Mouse (Mus musculus): ENCODE data around the gene Ccdc136. TPM values are rescaled to one million over a fixed set of nuclear protein-coding genes. Genes with fewer than 3 reads are reported as not detected.

Gene Ccdc136
- total and polyA plus RNA-seq, 3 experiments, result 1.2 to 3.9 (median 3.4) TPM

DNA sequence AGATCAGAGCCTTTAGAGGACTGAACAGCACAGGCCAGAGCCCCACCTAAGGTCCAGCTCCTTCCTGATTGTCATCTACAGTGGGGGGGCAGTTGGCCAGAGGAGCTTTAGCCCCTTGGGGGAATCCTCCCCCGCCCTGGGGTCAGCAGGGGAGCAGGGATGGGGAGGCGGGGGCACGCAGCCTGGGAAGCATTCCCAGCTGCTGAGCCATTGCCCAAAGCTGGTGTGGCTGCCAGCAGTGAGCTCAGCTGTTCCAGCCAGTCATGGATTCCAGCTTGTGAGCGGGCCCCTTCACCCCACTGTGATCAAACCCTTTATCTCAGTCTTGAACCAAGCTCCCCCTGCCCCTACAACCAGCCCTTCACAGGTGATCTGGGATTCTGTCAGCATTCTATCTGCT, 43.1 kb downstream of the Ccdc136 start:
- DNase-seq, result no peak

GRCm38 (mm10) chr6:29439789-29440188, 43.7 kb downstream of the Ccdc136 start:
- DNase-seq, result no peak

GRCm38 (mm10) chr6:29444773-29445172, 48.7 kb downstream of the Ccdc136 start:
- DNase-seq, result peak; percentile 40

GRCm38 (mm10) chr6:29445354-29445753, 49.2 kb downstream of the Ccdc136 start:
- DNase-seq, result no peak

- DNase-seq, result no peak
Measured at GRCm38 (mm10) chr6:29449858-29450257, 53.7 kb downstream of the Ccdc136 start.

GRCm38 (mm10) chr6:29450667-29451066, 54.6 kb downstream of the Ccdc136 start:
- no peak for DNase-seq

- DNase-seq, result no peak
Measured at GRCm38 (mm10) chr6:29461502-29461901, 65.4 kb downstream of the Ccdc136 start.

DNA sequence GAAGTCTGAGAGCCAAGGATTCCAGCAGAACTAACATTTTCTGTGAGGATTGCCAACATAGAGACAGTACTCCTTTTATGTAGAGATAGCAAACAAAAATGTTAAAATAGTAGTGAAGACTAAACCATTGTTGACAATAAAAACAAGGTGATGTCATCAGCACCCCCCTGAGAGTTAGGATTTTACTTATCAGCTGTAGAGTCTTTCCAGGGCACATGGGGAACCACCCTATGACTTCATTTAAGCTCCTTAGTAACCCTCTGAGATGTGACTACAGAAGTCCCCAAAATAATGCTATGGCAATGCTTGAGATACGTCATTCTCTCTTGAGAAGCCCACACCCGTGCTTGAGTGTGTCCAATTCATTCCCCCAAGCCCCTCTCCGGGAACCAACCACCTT, 67.3 kb downstream of the Ccdc136 start:
- DNase-seq, result no peak

DNA sequence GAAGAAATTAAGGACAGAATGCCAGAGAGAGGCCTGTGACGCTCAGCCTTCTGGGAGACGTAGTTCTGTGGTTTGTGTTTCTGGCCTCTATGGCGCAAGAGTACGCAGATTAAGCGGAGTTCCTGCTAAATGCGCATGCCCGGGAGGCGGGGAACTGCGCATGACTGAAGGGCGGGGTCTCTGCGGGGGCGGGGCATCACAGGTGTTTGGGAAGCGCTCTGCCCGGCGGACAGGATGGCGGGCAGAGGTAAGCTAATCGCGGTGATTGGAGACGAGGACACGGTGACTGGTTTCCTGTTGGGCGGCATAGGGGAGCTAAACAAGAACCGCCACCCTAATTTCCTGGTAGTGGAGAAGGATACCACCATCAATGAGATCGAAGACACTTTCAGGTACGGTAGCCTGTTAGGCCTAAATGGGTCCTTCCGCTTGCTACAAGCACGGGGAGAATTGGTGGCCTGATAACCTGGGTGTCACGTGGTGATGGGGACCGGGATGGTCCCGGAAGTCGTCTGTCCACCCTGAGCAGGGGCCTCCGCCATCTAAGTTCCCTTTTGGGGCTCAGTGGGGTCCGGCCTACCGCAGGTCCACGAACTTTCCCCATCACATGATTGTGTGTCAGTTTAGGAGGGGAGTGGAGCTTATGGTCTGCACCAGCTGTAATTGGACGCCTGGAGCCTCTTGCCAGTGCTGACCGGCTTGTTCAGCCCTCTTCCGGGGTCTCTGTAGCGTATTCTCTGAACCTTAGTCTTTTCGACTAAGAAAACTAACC, 71.7 kb downstream of the Ccdc136 start, which contains the start of gene Atp6v1f:
Atp6v1f (plus strand) TSS at position 136 of the 772 bp plus-strand sequence.
- DNase-seq, result peak; percentile 94

DNA sequence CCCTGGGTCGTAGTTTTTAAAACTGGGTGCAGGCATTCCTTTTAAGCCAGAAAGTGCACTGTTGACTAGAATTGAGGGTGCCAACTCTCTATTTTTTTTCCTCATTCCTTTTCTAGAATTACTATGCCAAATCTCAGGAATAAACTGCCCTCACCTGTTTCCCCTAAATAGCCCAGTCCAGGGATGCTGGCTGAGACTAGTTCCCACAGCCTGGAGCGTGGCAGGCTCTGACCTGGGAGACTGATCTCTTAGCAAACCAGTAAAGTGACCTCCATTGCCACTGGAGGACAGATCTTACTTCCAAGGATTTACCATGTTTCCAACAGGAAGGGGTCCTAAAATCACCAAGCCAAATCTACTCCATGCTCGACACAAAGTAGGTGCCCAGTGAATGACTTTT, 72.7 kb downstream of the Ccdc136 start:
- DNase-seq, result no peak

DNA sequence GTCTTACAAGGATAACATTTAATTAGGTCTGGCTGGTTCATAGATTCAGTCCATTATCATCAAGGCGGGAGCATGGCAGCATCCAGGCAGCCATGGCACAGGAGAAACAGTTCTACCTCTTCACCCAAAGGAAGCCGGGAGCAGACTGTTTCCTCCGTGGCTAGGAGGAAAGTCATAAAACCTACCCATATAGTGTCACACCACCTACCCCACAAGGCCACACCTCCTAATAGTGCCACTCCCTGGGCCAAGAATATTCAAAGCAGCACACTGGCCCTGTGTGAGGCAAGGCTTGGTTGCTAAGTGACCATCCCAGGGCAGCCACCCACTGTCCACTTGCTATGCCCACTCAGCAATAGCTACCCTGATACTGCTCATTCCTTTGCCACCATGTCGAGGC, 75.0 kb downstream of the Ccdc136 start, which contains the start of gene Atp6v1fnb:
Atp6v1fnb (plus strand) TSS at position 301 of the 400 bp plus-strand sequence.
- DNase-seq, result no peak

DNA sequence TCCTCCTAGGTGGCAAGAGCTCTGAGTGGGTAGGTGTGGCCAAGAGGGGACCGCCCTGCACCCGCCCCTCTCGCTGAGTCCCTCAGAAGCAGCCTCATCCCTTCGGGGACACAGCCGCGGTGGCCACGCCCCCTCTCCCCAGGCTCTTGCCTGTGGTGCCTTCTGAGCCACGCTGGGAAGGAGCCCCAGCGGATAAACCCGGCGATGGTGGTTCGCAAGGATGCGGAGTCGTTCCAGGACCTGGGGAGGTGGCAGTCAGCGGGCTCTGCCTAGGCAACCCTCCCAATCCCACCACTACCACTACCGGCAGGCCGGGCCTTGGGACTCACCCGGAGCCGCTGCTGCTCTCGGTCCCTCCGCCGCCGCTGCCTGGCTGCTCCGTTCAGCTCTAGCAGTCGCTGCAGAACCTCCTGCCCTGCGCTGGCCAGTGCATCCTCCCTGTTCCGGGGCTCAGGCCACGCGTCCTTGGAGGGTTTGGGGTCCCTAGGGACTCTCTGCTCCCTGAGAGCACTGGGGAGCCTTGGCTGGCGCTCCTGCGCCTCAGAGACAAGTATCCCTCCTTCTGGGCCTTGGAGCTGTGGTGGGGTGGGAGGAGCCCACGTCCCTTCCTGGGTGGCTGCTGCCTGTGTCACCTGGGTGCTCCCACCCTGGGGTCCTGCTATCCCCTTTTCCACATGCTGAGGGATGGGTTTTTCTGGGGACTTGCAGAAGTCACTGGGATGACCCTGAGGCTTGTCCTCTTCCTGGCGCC, 78.0 kb downstream of the Ccdc136 start:
- DNase-seq, result peak; percentile 93

DNA sequence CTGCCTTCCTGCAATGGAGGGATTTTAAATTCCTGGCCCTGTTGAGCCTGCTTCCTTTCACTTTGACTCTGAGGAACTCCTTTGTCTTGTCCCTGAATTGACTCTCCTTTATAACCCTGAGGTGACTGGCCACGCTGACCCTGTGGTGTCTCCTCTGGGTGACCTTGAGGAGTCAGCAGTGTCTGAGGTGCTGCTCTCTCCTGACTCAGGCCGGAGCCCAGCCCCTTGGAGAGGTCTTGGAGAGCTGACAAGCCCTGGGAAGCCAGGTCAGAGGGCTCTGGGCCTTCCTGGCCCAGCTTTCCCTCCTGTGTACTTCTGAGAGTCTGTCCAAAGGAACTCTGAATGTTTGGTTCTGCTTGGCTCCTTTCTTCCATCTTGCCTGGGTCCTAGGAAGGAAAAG, 78.6 kb downstream of the Ccdc136 start:
- peak; percentile 26 for DNase-seq

Small RNAs within 50 kb of the gene (microRNA-seq; reads per million reads assigned to microRNA genes)
- gene Gm26220 (0 reads per million in 2 experiments), gene Gm44354 (0 reads per million in 2 experiments)

Other genes with a start within 250 kb of the Ccdc136 start
- 10 to 100 TPM; 25.9 to 33.6 TPM for gene Rbm28, start 231.3 kb upstream of the Ccdc136 start, total RNA-seq (2021)
- gene Rbm28, start 231.3 kb upstream of the Ccdc136 start, polyA plus RNA-seq (2012; rRNA removed), result 2.3 and 2.4 TPM in 2 replicates
- 1 to 10 TPM; 2.2 to 5.0 TPM for gene Prrt4, start 216.7 kb upstream of the Ccdc136 start, total RNA-seq (2021)
- gene Prrt4, start 216.7 kb upstream of the Ccdc136 start, polyA plus RNA-seq (2012; rRNA removed), result 6.1 and 8.8 TPM in 2 replicates
- 10 to 100 TPM; 58.3 to 86.4 TPM for gene Impdh1, start 179.9 kb upstream of the Ccdc136 start, total RNA-seq (2021)
- 94.4 and 102 TPM in 2 replicates for gene Impdh1, start 179.9 kb upstream of the Ccdc136 start, polyA plus RNA-seq (2012; rRNA removed)
- gene Hilpda, start 123.8 kb upstream of the Ccdc136 start, total RNA-seq (2021), result 1 to 10 TPM; 2.6 to 6.8 TPM
- gene Hilpda, start 123.8 kb upstream of the Ccdc136 start, polyA plus RNA-seq (2012; rRNA removed), result 10.0 and 12.1 TPM in 2 replicates
- under 1 TPM in 1 of 2 experiments, not detected in 1; 0.29 TPM for gene Fam71f2, start 116.7 kb upstream of the Ccdc136 start, total RNA-seq (2021)
- 0.18 and 0.35 TPM in 2 replicates for gene Fam71f2, start 116.7 kb upstream of the Ccdc136 start, polyA plus RNA-seq (2012; rRNA removed)
- gene Fam71f1, start 77.2 kb upstream of the Ccdc136 start, total RNA-seq (2021), result not detected
- gene Fam71f1, start 77.2 kb upstream of the Ccdc136 start, polyA plus RNA-seq (2012; rRNA removed), result not detected in 2 replicates
- 100 to 1,000 TPM; 125 to 150 TPM for gene Calu, start 48.2 kb upstream of the Ccdc136 start, total RNA-seq (2021)
- gene Calu, start 48.2 kb upstream of the Ccdc136 start, polyA plus RNA-seq (2012; rRNA removed), result 14.3 and 18.5 TPM in 2 replicates
- not detected for gene Opn1sw, start 7.8 kb upstream of the Ccdc136 start, total RNA-seq (2021)
- not detected in 2 replicates for gene Opn1sw, start 7.8 kb upstream of the Ccdc136 start, polyA plus RNA-seq (2012; rRNA removed)
- 1 to 10 TPM; 2.3 to 7.6 TPM for gene Flnc, start 36.9 kb downstream of the Ccdc136 start, total RNA-seq (2021)
- gene Flnc, start 36.9 kb downstream of the Ccdc136 start, polyA plus RNA-seq (2012; rRNA removed), result 0.88 and 1.6 TPM in 2 replicates
- gene Atp6v1f, start 71.4 kb downstream of the Ccdc136 start, total RNA-seq (2021), result 100 to 1,000 TPM; 221 to 237 TPM
- gene Atp6v1f, start 71.4 kb downstream of the Ccdc136 start, polyA plus RNA-seq (2012; rRNA removed), result 319 and 344 TPM in 2 replicates
- gene Atp6v1fnb, start 75.1 kb downstream of the Ccdc136 start, total RNA-seq (2021), result under 1 TPM in 1 of 2 experiments, not detected in 1; 0.46 TPM
- not detected in 2 replicates for gene Atp6v1fnb, start 75.1 kb downstream of the Ccdc136 start, polyA plus RNA-seq (2012; rRNA removed)
- gene Kcp, start 111.6 kb downstream of the Ccdc136 start, total RNA-seq (2021), result 1 to 10 TPM; 1.9 to 2.1 TPM
- gene Kcp, start 111.6 kb downstream of the Ccdc136 start, polyA plus RNA-seq (2012; rRNA removed), result 6.6 and 8.3 TPM in 2 replicates
- gene Irf5, start 130.3 kb downstream of the Ccdc136 start, total RNA-seq (2021), result 1 to 10 TPM; 4.9 to 6.6 TPM
- gene Irf5, start 130.3 kb downstream of the Ccdc136 start, polyA plus RNA-seq (2012; rRNA removed), result 15.0 and 15.1 TPM in 2 replicates
- 10 to 100 TPM; 46.3 to 62.8 TPM for gene Tnpo3, start 213.6 kb downstream of the Ccdc136 start, total RNA-seq (2021)
- 58.6 and 66.8 TPM in 2 replicates for gene Tnpo3, start 213.6 kb downstream of the Ccdc136 start, polyA plus RNA-seq (2012; rRNA removed)